Comparison of ENCODE assay signal across 33 mouse cellular contexts in genomic region chr1:134210179-134210755, GRCm38 (mm10). TPM values are rescaled to one million over a fixed set of nuclear protein-coding genes. Genes with fewer than 3 reads are reported as not detected.
DNase-seq lines count a peak whose midpoint lies in the region; ATAC-seq lines count a peak whose summit lies in the region.
"Had no signal": no experiment of that assay in that cellular context is flagged by ENCODE, and none has a peak within 500 bp of the region (broad histone marks: within the 10 kb centered on the region; RNA-seq: fewer than 3 reads in every experiment).

No protein-coding gene starts in this region.

- H3K27ac ChIP-seq in kidney, embryonic 15.5 days, result peak overlapping the region; percentile 88
- H3K27ac ChIP-seq: gastrocnemius, adult 2 months; heart, adult 2 months; limb, embryonic 13.5 days; lung, embryonic 15.5 days had no signal

- no peak overlapping the region for H3K4me3 ChIP-seq in kidney, embryonic 15.5 days (replicated peaks)
- H3K4me3 ChIP-seq: erythroblast, embryonic 14.5 days; gastrocnemius, adult 2 months; heart, adult 2 months; heart, embryonic 12.5 days; limb, embryonic 13.5 days; lung, embryonic 15.5 days had no signal

- DNase-seq in kidney, adult 8-10 months, result no peak
- DNase-seq in retina, postnatal 1 day, result peak; percentile 30
- no peak for DNase-seq in retina, embryonic 14.5 days (ENCODE audit: low spot score)
- DNase-seq in ZHBTc4 (ENCODE audit: low read depth, low spot score), result peak; percentile 88
- no peak for DNase-seq in heart, postnatal 14 days
- DNase-seq in gastrocnemius, postnatal 25 days, result no peak
- DNase-seq: adrenal gland, postnatal 14 days; B cell, adult 2 months; cerebellum, adult 9-11 months; gastrocnemius, adult 2 months; heart, adult 2 months; kidney, adult 18-20 months; kidney, postnatal 36 days; layer of hippocampus, postnatal 36 days; right cerebral cortex, postnatal 4 days had no signal

- H3K9me3 ChIP-seq in kidney, embryonic 15.5 days (replicated peaks), result no peaks in the 10 kb centered on the region
- H3K9me3 ChIP-seq: limb, embryonic 13.5 days; lung, embryonic 15.5 days had no signal

- intact Hi-C loops in heart, postnatal 14 days (cut with DNase I), result no loop called here

- no peaks in the 10 kb centered on the region for H3K36me3 ChIP-seq in kidney, embryonic 15.5 days
- H3K36me3 ChIP-seq: G1E; heart, embryonic 12.5 days; limb, embryonic 13.5 days; lung, embryonic 15.5 days had no signal

- H3K9ac ChIP-seq in kidney, embryonic 15.5 days, result no peak overlapping the region
- H3K9ac ChIP-seq: heart, embryonic 12.5 days; limb, embryonic 13.5 days; lung, embryonic 15.5 days had no signal

- no peak for ATAC-seq in kidney, embryonic 15.5 days (replicated peaks; ENCODE audit: low FRiP score)
- ATAC-seq: forebrain, embryonic 16.5 days; hindbrain, embryonic 16.5 days; midbrain, embryonic 16.5 days had no signal

- H3K4me1 ChIP-seq in kidney, embryonic 15.5 days, result peaks cover 54% of the 10 kb centered on the region

- H3K4me2 ChIP-seq in kidney, embryonic 15.5 days, result no peak overlapping the region
- H3K4me2 ChIP-seq: heart, embryonic 12.5 days; limb, embryonic 13.5 days; liver, embryonic 11.5 days; lung, embryonic 15.5 days; midbrain, embryonic 11.5 days had no signal

- WGBS in kidney, embryonic 15.5 days, result 76% methylated on average over 6 of the region's 6 CpGs

- H3K27me3 ChIP-seq in kidney, embryonic 15.5 days, result no peaks in the 10 kb centered on the region
- H3K27me3 ChIP-seq: lung, embryonic 15.5 days had no signal

RNA-seq across cellular contexts. Expression of gene Mybph, which starts 17.0 kb away (rescaled TPM):
- 6.1 and 9.3 TPM in 2 replicates for polyA plus RNA-seq in kidney, embryonic 15.5 days (2015; fragmentation: Nextera tagmentation; extraction: Ambion mirVana)
- total RNA-seq in heart, postnatal 14 days (2021), result not detected
- total RNA-seq in gastrocnemius, postnatal 25 days (2021), result 100 to 1,000 TPM; 335 to 488 TPM
- total RNA-seq: adrenal gland, postnatal 14 days; heart, adult 2 months; hematopoietic stem cell, adult 5-6 weeks; left cerebral cortex, postnatal 10 days; neutrophil, adult 5-6 weeks had no signal
- polyA plus RNA-seq: erythroblast, embryonic 14.5 days; forebrain, embryonic 11.5 days; forebrain, embryonic 16.5 days; G1E; intestine, embryonic 14.5 days; spleen, adult 2 months had no signal

RNA-seq across cellular contexts. Expression of gene Adora1, which starts 25.0 kb away (rescaled TPM):
- polyA plus RNA-seq in kidney, embryonic 15.5 days (2015; fragmentation: Nextera tagmentation; extraction: Ambion mirVana), result 7.7 and 8.2 TPM in 2 replicates
- 10 to 100 TPM; 20.3 to 23.0 TPM for total RNA-seq in heart, postnatal 14 days (2021)
- total RNA-seq in gastrocnemius, postnatal 25 days (2021), result 1 to 10 TPM in 1 of 2 experiments, under 1 TPM in 1; 0.49 to 2.7 TPM
- total RNA-seq: megakaryocyte progenitor cell, adult 5-6 weeks; neutrophil, adult 5-6 weeks had no signal
- polyA plus RNA-seq: erythroblast, embryonic 14.5 days; G1E had no signal

RNA-seq across cellular contexts. Expression of gene Chil1, which starts 28.3 kb away (rescaled TPM):
- 1.7 and 2.2 TPM in 2 replicates for polyA plus RNA-seq in kidney, embryonic 15.5 days (2015; fragmentation: Nextera tagmentation; extraction: Ambion mirVana)
- under 1 TPM; 0.62 to 0.71 TPM for total RNA-seq in heart, postnatal 14 days (2021)
- total RNA-seq in gastrocnemius, postnatal 25 days (2021), result 1 to 10 TPM in 1 of 2 experiments, under 1 TPM in 1; 0.91 to 1.7 TPM
- total RNA-seq: G1E had no signal
- polyA plus RNA-seq: erythroblast, embryonic 14.5 days; G1E had no signal

Comparison
In these comparisons a context has a peak if more than half of its experiments do, and no peak if none do; other contexts are left out.
1. DNase-seq: peak in retina, postnatal 1 day (single experiment) and ZHBTc4 (single experiment); none in kidney, adult 8-10 months (0 of 2), retina, embryonic 14.5 days (single experiment), heart, postnatal 14 days (0 of 2) and gastrocnemius, postnatal 25 days (single experiment).
2. RNA of gene Mybph, which starts 17.0 kb away (total RNA-seq): 335 to 488 TPM in gastrocnemius, postnatal 25 days; not detected in heart, postnatal 14 days; every median in the first group is over 100 times any median in the second.
3. RNA of gene Adora1, which starts 25.0 kb away (total RNA-seq): 20.3 to 23.0 TPM in heart, postnatal 14 days; 0.49 to 2.7 TPM in gastrocnemius, postnatal 25 days; every median in the first group is over 4 times any median in the second.